In the genomic region with DNA sequence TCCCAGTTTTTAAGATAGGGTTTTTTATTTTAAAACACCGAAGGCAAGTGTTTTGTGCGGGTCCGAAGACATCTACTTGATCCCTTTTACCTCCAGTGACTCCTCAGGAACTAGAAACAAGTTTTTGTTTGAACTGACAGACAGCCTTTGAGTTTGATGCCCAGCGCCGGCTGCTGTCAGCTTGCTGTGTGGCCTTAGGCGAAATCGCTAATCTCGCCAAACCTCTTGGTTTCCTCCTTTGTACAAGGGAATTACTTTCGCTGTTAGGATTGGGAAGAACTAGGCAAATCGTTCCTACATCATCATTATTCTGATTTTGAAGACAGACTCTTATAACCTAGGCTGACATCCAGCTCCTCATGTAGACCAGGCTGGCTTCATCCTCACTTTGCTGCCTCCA, we compare ENCODE assay signal across 8 mouse cellular contexts. TPM values are rescaled to one million over a fixed set of nuclear protein-coding genes. Genes with fewer than 3 reads are reported as not detected.
DNase-seq lines count a peak whose midpoint lies in the region; ATAC-seq and TF ChIP-seq lines count a peak whose summit lies in the region.

No protein-coding gene starts in this region.

- peak overlapping the region; percentile 98 for H3K9ac ChIP-seq in forebrain, embryonic 16.5 days (replicated peaks; ENCODE audit: low read depth, low read length)

- peak overlapping the region; percentile 53 for H3ac ChIP-seq in myocyte (ENCODE audit: control insufficient read depth, insufficient read length)

- TF ChIP-seq POLR2A in myocyte (IDR thresholded peaks at IDR 0.05; ENCODE audit: insufficient read length, low read depth): no peak

- 2% methylated on average over 10 of the region's 10 CpGs for WGBS in forebrain, embryonic 16.5 days

- no peaks in the 10 kb centered on the region for H3K36me3 ChIP-seq in forebrain, embryonic 16.5 days (ENCODE audit: control insufficient read depth, insufficient read depth)
- H3K36me3 ChIP-seq in myocyte (ENCODE audit: control insufficient read depth, insufficient read depth): no peaks in the 10 kb centered on the region

- peaks cover 56% of the 10 kb centered on the region for H3K79me2 ChIP-seq in myocyte (ENCODE audit: control insufficient read depth, insufficient read depth)

- ATAC-seq in forebrain, embryonic 16.5 days: no peak

- peak; percentile 40 to 44 for DNase-seq in cerebellum, postnatal 25 days
- no peak for DNase-seq in cerebellum, postnatal 4 days (ENCODE audit: low spot score in 2 of 2)
- peak; percentile 56 for DNase-seq in NIH3T3 (ENCODE audit: low read depth)
- peak; percentile 45 for DNase-seq in kidney, postnatal 10 days
- no peak for DNase-seq in adrenal gland, postnatal 10 days
- DNase-seq in gastrocnemius, postnatal 4 days (ENCODE audit: low spot score in 2 of 2): no peak

- H3K4me2 ChIP-seq in forebrain, embryonic 16.5 days (ENCODE audit: low read length): peak overlapping the region; percentile 82
- H3K4me2 ChIP-seq in myocyte (ENCODE audit: low read depth): peak overlapping the region; percentile 84

- H3K27ac ChIP-seq in forebrain, embryonic 16.5 days (ENCODE audit: low read length): peak overlapping the region; percentile 98

- H3K4me1 ChIP-seq in forebrain, embryonic 16.5 days (replicated peaks; ENCODE audit: control insufficient read depth, insufficient read depth, low read length): peaks cover 34% of the 10 kb centered on the region

- H3K27me3 ChIP-seq in forebrain, embryonic 16.5 days (replicated peaks; ENCODE audit: control insufficient read depth, insufficient read depth, low read length): no peaks in the 10 kb centered on the region
- no peaks in the 10 kb centered on the region for H3K27me3 ChIP-seq in myocyte (ENCODE audit: control insufficient read depth, insufficient read depth, insufficient read length)

- H3K9me3 ChIP-seq in forebrain, embryonic 16.5 days (ENCODE audit: control insufficient read depth, low read length): no peaks in the 10 kb centered on the region

- H3K4me3 ChIP-seq in forebrain, embryonic 16.5 days (replicated peaks; ENCODE audit: low read length): peak overlapping the region; percentile 92
- peak overlapping the region; percentile 92 for H3K4me3 ChIP-seq in myocyte

TF ChIP-seq in myocyte, 11 proteins besides CTCF, POLR2A, EP300 and RAD21:
- TF ChIP-seq MYOG (IDR thresholded peaks at IDR 0.05; ENCODE audit: control insufficient read depth in 1 of 3, insufficient read depth in 1 of 3, insufficient read length in 2 of 3, low read depth in 2 of 3) (no peak), TCF3 (IDR thresholded peaks at IDR 0.05; ENCODE audit: insufficient read length, low read depth) (no peak), MYOD1 (IDR thresholded peaks at IDR 0.05; ENCODE audit: control insufficient read depth in 1 of 3, insufficient read length in 2 of 3, low read depth in 2 of 3) (peak in 1 of 3 experiments; percentile 14), CEBPB (IDR thresholded peaks at IDR 0.05; ENCODE audit: insufficient read depth, poor library complexity, severe bottlenecking) (no peak), POLR2AphosphoS2 (IDR thresholded peaks at IDR 0.05; ENCODE audit: insufficient read length, low read depth) (no peak), E2F4 (IDR thresholded peaks at IDR 0.05; ENCODE audit: insufficient read depth) (no peak), TCF12 (IDR thresholded peaks at IDR 0.05; ENCODE audit: insufficient read depth, poor library complexity, severe bottlenecking) (no peak), USF1 (IDR thresholded peaks at IDR 0.05; ENCODE audit: low read depth) (no peak), REST (IDR thresholded peaks at IDR 0.05; ENCODE audit: insufficient read depth, insufficient read length) (no peak)

RNA-seq across cellular contexts. Expression of a gene that starts 1.1 kb away (rescaled TPM):
- polyA plus RNA-seq in forebrain, embryonic 16.5 days (2015; fragmentation: Nextera tagmentation; extraction: Ambion mirVana): 162 and 165 TPM in 2 replicates
- 68.0 TPM for polyA plus RNA-seq in myocyte (2012; fragmentation: generic; extraction: Trizol)
- 10 to 100 TPM; 58.7 to 64.8 TPM for total RNA-seq in adrenal gland, postnatal 10 days (2021)
- 10 to 100 TPM; 65.7 to 66.7 TPM for total RNA-seq in gastrocnemius, postnatal 4 days (2021)

RNA-seq across cellular contexts. Expression of a gene that starts 24.4 kb away (rescaled TPM):
- 22.7 and 24.8 TPM in 2 replicates for polyA plus RNA-seq in forebrain, embryonic 16.5 days (2015; fragmentation: Nextera tagmentation; extraction: Ambion mirVana)
- polyA plus RNA-seq in myocyte (2012; fragmentation: generic; extraction: Trizol): 13.2 TPM
- total RNA-seq in adrenal gland, postnatal 10 days (2021): 10 to 100 TPM; 22.9 to 25.1 TPM
- total RNA-seq in gastrocnemius, postnatal 4 days (2021): 1 to 10 TPM; 5.3 to 6.1 TPM

RNA-seq across cellular contexts. Expression of a gene that starts 24.5 kb away (rescaled TPM):
- polyA plus RNA-seq in forebrain, embryonic 16.5 days (2015; fragmentation: Nextera tagmentation; extraction: Ambion mirVana): 58.2 and 58.4 TPM in 2 replicates
- polyA plus RNA-seq in myocyte (2012; fragmentation: generic; extraction: Trizol): 26.3 TPM
- 10 to 100 TPM; 46.3 to 48.3 TPM for total RNA-seq in adrenal gland, postnatal 10 days (2021)
- total RNA-seq in gastrocnemius, postnatal 4 days (2021): 10 to 100 TPM; 46.6 to 51.3 TPM

Comparison
In these comparisons a context has a peak if more than half of its experiments do, and no peak if none do; other contexts are left out.
1. DNase-seq: peak in cerebellum, postnatal 25 days (2 of 2), NIH3T3 (single experiment) and kidney, postnatal 10 days (single experiment); none in cerebellum, postnatal 4 days (0 of 2), adrenal gland, postnatal 10 days (single experiment) and gastrocnemius, postnatal 4 days (0 of 2).